Mouse (Mus musculus): ENCODE results near the gene Kansl2.

Gene Kansl2

DNA sequence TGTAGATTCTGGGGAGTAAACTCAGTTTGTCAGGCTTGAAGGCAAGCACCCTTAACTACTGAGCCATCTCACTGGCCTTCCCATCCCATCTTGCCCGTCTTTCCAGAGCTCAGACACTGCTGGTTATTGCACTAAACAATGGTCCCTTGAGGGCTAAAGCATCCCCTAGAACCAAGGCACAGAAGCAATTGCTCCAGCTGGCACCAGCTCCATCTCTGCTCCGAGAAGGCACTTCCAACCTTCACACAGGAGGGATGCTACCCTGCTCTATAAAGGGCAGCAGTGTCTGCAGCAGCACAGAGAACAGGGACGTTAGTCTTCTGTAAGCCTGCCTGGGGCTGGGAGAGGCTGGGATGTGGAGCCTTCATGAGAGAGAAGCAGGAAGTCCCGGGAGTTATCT is 42.0 kb downstream of the Kansl2 start, which contains the start of gene Olfr279:
TSS of gene Olfr279 (plus strand) at position 301 of the 400 bp plus-strand sequence.
- DNase-seq, result no peak

GRCm38 (mm10) chr15:98491332-98491731 is 42.7 kb downstream of the Kansl2 start:
- DNase-seq, result no peak

- no peak for DNase-seq
Observed at GRCm38 (mm10) chr15:98486433-98487021, 47.5 kb downstream of the Kansl2 start.

DNA sequence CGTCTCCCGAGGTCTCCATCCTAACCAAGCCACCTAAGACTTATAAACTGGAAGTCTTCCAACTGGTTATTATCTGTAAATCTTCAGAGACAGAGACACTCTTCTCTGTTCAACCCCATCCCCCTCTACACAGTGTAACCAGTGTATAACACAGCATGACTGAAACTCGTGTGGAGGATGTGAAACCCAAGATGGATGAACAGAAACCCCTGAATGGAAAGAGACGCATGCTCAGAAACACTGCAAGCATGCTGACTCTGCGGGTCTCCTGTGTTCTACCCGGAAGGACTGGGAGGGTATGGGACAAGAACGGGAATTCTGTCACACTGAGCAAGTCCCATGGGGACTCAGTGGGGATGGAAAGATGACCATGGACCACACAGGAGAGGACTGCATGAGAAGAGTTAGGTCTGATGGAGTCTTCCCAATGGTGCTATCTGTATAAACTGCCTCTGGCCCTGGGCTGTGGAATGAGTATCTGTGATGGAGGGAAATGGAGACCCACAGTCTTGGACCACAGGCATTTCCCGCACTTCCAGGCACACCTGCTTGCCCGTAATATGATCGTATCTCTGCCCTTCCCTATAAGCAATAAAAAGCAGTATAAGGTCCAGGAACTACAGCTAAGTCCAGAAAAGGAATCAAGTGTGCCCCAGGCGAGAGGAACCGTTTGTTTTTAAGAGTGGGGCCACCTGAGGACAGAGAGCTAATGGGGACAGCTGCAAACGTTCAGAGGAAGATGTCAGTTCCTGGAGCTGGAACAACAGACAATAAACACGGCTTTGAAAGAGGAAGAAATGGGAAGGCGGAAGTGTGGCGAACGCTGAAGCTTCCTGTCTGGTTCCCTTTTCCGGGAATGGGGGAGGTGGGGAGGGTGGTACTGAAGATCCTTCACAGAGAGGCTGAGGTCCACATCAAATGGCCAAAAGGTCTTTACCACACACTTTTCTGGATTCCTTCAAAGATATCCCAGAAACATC is 49.9 kb downstream of the Kansl2 start:
- peak; percentile 21 for DNase-seq

GRCm38 (mm10) chr15:98482701-98483100 is 51.4 kb downstream of the Kansl2 start, which contains the start of gene Lalba:
Gene Lalba (minus strand): TSS chr15:98482721.
- no peak for DNase-seq

- no peak for DNase-seq
Observed at GRCm38 (mm10) chr15:98479568-98480102, 54.4 kb downstream of the Kansl2 start.

- DNase-seq, result no peak
Observed at GRCm38 (mm10) chr15:98476281-98476680, 57.8 kb downstream of the Kansl2 start.

DNA sequence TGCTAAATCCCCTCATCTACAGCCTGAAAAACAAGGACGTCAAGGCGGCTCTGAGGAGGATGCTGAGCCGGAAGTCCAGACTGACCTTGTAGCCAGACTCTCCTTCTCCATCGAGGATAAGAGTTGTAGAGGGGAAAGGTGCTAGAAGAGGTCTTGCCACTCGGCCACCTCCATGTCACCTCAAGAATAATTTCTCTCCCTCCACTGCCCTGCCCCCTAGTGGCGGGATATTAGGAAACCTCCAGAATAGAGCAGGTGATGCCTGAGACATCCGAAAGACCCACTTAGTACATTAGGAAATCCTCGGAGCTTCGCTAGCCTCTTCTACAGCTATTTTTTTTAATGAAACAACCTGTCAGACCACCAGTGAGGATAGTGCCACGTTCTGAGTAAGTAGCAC is 58.7 kb downstream of the Kansl2 start:
- DNase-seq, result no peak

DNA sequence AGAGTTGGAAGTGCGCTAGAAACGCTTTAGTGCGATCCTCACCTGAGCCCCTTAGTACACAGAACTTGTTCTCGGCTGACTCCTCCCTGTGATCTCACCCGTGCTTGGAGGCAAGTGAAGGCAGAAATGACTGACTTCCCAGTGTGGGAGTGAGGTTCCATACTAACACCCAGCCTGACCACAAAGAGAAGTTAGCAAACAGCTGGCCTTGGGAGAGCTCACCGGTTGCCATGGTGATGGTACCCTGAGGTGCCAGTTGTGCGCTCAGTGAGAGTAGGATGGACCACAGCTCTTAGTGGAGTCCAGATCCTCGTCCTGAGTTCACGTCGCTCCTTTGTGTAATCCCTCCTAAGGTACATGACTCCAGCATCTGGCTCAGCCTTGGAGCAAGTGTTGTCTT is 59.1 kb downstream of the Kansl2 start:
- DNase-seq, result no peak

DNA sequence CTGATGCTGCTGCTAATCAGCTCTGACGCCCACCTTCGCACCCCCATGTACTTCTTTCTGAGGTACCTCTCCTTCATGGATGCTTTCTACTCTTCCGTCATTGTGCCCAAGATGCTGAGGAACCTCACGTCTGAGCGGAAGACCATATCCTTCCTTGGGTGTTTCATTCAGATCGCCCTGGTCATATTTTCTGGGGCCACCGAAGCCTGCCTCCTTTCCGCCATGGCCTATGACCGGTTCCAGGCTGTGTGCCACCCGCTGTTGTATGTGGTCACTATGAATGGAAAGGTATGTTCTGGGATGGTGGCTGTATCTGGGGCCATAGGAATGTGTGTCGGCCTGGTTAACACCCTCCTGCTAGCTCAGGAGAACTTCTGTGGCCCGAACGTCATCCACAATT is 62.5 kb downstream of the Kansl2 start:
- no peak for DNase-seq

- no peak for DNase-seq
Observed at GRCm38 (mm10) chr15:98469596-98469995, 64.5 kb downstream of the Kansl2 start, which contains the start of gene OR5BS1P. Gene OR5BS1P (plus strand): TSS chr15:98469896.
